Mouse (Mus musculus): ENCODE data around the gene Sumo1.

Gene Sumo1

GRCm38 (mm10) chr1:59543911-59544310, 126.7 kb downstream of the Sumo1 start:
- DNase-seq = no peak

GRCm38 (mm10) chr1:59542231-59542630, 128.4 kb downstream of the Sumo1 start:
- DNase-seq = no peak

- DNase-seq = no peak
These were observed 129.2 kb downstream of the Sumo1 start for GRCm38 (mm10) chr1:59541271-59542020.

- DNase-seq = no peak
These were observed 130.0 kb downstream of the Sumo1 start for GRCm38 (mm10) chr1:59540537-59541148.

GRCm38 (mm10) chr1:59538381-59538780, 132.3 kb downstream of the Sumo1 start:
- no peak for DNase-seq
